Mouse (Mus musculus) embryo, embryonic 11.5 days (tissue): ENCODE measurements around the gene Mmrn1.

Experiments used
- DNase-seq: peaks from one replicate; pipeline ENCODE4 v3.0.0-alpha.2; 2012; ENCODE audit warnings: low read depth, low spot score

Mmrn1 gene

GRCm38 (mm10) chr6:60993386-60994108, 68.8 kb downstream of the Mmrn1 start:
- DNase-seq: no peak

- no peak for DNase-seq
Observed at GRCm38 (mm10) chr6:60994114-60994513, 69.3 kb downstream of the Mmrn1 start.

GRCm38 (mm10) chr6:60994521-60994920, 69.7 kb downstream of the Mmrn1 start:
- DNase-seq: no peak

- peak; percentile 22 for DNase-seq
Observed at GRCm38 (mm10) chr6:60995596-60995995, 70.8 kb downstream of the Mmrn1 start.

DNA sequence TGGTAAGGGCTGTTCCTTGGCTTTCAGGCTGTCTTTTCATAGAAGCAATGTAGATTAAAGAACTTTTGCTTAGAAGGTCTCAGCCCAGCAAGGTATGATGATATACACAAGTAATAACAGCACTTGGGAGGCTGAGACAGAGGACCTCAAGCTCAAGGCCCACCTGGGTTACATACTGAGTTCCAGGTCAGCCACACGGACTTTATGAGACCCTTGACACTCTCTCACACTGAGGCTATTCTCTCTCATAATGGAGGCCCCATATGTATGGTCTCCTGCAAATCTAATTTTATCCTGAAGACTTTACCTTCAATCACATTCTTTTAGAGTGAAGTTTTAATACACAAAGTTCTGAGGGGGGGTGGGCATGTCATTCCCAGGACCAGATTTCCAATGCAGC, 71.6 kb downstream of the Mmrn1 start:
- DNase-seq: no peak

DNA sequence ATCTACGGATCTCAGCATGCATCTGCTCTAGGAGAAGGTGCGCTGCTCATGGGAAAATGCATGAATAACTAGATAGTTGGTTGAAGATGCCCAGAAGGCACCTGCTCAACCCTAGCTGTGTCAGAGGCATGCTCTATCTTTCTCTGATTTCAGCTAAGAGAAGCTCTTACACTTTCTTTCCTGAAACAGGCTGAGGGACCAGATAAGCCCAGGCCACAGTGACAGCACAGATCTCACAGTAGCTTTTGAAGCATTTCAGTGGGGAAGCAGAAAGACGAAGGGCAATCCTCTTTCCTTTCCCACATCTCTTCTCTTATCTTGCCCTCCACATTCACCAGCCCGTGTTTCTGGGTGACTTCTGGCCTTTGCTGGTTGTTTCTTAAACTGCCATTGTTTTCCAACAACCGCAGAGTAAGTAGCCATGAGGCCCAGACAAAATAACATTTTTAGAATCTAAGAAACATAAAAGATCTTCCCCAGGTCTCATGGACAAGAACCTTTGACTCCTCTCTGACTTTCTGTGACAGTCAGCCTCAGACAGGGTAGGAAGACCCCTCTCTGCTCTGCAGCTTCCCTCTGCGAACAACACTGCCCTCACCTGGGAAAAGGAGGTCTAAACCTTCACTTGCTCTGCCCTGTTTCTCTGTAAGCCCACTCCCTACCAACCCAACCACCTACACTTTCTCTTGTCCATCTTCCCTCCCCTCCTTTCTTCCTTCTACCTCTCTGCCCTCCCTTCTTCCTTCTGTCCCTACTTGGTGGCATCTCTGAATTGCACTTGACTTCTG, 76.4 kb downstream of the Mmrn1 start:
- DNase-seq: no peak

DNA sequence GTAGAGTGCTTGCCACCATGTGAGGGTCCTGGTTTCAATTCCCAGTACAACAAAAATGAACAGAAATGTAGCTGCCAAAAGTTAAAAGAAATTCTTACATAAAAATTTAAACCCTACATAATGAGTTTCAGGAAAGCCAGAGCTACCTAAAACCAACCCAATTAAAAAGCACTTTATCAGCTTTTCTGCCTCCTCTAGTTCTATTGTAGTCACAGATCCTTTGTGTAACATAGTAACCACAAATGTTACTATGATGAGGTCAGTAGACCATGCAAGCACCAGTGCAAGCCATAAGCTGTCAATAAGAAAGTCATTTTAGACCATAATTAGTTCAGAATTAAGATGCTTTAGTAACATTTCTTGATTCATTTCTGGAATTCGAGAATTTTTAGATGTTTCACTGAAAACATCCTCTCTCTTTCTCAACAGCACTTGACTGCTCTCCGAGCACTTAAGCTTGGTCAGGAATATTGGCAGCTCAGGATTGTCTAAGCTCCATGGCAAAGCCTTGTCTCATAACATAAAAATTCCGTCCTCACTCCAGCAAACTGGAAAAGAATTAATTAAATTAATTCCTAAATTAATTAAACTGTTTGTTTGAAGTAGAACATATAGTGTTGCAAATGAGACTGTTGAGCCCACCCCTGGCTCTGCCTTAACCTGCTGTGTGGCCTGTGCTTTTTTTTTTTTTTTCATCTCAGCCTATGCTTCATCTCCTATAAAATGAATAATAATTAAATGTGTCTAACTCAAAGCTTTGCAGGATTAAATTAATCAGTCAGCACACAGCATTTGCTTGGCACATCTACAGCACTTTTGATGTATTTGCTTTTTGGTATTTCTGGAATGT, 79.4 kb downstream of the Mmrn1 start:
- DNase-seq: no peak

- DNase-seq: no peak
Observed at GRCm38 (mm10) chr6:61013780-61014179, 89.0 kb downstream of the Mmrn1 start.

- no peak for DNase-seq
Observed at GRCm38 (mm10) chr6:61019689-61020088, 94.9 kb downstream of the Mmrn1 start.

DNA sequence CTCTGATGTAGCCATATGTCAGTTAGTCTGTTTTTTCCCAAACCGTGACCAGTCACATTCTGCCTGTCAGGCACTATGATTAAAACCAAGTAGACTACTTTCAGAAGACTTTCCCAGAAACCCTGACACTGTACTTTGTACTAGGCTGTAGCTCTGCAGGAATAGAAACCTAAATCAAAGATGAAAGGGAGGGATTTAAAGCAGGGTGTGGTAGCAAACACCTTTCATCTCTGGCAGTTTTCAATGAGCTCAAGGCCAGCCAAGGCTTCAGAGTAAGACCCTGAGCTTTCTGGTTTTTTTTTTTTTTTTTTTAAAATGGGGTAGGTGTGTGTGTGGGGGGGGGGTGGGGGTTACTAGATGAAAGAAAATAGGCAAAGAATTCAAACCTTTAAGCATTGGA, 96.2 kb downstream of the Mmrn1 start:
- DNase-seq: no peak

DNA sequence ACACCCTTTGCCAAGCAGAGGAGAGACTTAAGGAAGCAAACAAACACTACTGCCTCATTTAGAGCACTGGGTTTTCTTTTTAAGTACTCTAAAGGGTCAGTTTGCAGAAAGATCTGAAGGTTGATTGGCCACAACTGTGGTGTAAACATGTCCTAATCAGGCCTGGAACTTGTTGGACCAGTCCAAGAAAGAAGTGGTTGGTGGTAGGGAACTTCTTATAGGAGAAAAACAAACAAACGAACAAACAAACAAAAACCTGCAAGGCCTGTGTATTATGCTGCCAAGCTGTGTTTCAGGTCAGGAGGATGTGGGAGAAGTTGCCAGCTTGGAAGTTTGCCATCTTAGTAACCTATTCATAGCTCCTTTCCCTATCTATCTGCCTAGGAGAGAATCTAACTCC, 108.5 kb downstream of the Mmrn1 start:
- no peak for DNase-seq
